Mouse (Mus musculus) kidney, postnatal 0 days (tissue): Measurements from ENCODE around the gene Rad1. TPM values are rescaled to one million over a fixed set of nuclear protein-coding genes. Genes with fewer than 3 reads are reported as not detected.
A peak's percentile ranks its signal among the peaks of the same experiment; 100 is the strongest.

Experiments used
- ATAC-seq: fragments of 200-750 bp; cut with Nextera tagmentation; replicated peaks from 2 replicates; pipeline ENCODE4 v1.8.0; 2017; ENCODE audit warnings: low read depth, moderate number of reproducible peaks, moderate TSS enrichment, moderate library complexity; ENCODE audit not compliant: low FRiP score
- DNase-seq: peaks from one replicate; pipeline ENCODE4 v3.0.0-alpha.2; 2016; ENCODE audit warnings: low spot score
- H3K27ac ChIP-seq: fragments of 300-500 bp; sonication (generic); 2 replicates; pipeline ENCODE4 v1.5.1; 2014; ENCODE audit warnings: mild to moderate bottlenecking
- H3K27me3 ChIP-seq: fragments of 300-500 bp; sonication (generic); 2 replicates; pipeline ENCODE4 v1.6.1; 2014; ENCODE audit warnings: low read length, mixed read lengths; ENCODE audit not compliant: insufficient read depth
- H3K36me3 ChIP-seq: fragments of 300-500 bp; sonication (generic); 2 replicates; pipeline ENCODE4 v1.6.1; 2014; ENCODE audit warnings: low read length, mixed read lengths; ENCODE audit not compliant: insufficient read depth
- H3K4me1 ChIP-seq: fragments of 300-500 bp; sonication (generic); replicated peaks from 2 replicates; pipeline ENCODE4 v1.6.1; 2014; ENCODE audit warnings: antibody characterized with exemption, low read length, mixed read lengths; ENCODE audit not compliant: insufficient read depth
- H3K4me2 ChIP-seq: fragments of 300-500 bp; sonication (generic); 2 replicates; pipeline ENCODE4 v1.6.1; 2014; ENCODE audit warnings: mild to moderate bottlenecking, low read length, moderate library complexity, mixed read lengths
- H3K4me3 ChIP-seq: fragments of 300-500 bp; sonication (generic); replicated peaks from 2 replicates; pipeline ENCODE4 v1.5.1; 2014; ENCODE audit warnings: low read depth, low read length
- H3K9ac ChIP-seq: fragments of 300-500 bp; sonication (generic); 2 replicates; pipeline ENCODE4 v1.6.1; 2014; ENCODE audit warnings: low read depth, low read length
- H3K9me3 ChIP-seq: fragments of 300-500 bp; sonication (generic); replicated peaks from 2 replicates; pipeline ENCODE4 v1.6.1; 2016; ENCODE audit warnings: low read length, inconsistent platforms, mixed read lengths
- CTCF ChIP-seq: IDR thresholded peaks from 2 replicates; pipeline ENCODE4 v1.5.1; 2016; ENCODE audit warnings: antibody characterized with exemption, low read depth, mild to moderate bottlenecking, moderate library complexity
- WGBS: fragments of 180-500 bp; shearing (Covaris S2); extraction: QIAGEN DNeasy Blood & Tissue Kit; methylation state at CpG from one replicate; pipeline ENCODE4 v1.1.7; 2014; 5-methylcytosine and 5-hydroxymethylcytosine counted together
- polyA plus RNA-seq: library from polyadenylated mRNA; unstranded; fragments of >200 nt; fragmentation: Nextera tagmentation; extraction: Ambion mirVana; gene quantifications from 2 replicates; pipeline ENCODE4 v1.2.1, GENCODE M21; 2015

Rad1 gene
- 27.1 and 29.1 TPM in 2 replicates for polyA plus RNA-seq

GRCm38 (mm10) chr15:10485484-10486364 lies at the start of gene Rad1, which contains the start of gene Brix1:
Rad1 (plus strand) TSS chr15:10486018.
Brix1 (minus strand) TSS chr15:10485947.
- Histone ChIP-seq H3K4me1 (no peaks in the 10 kb centered on the region; the same call in 1 of the 2 replicates), H3K4me3 (peak within 1 kb of the TSS; percentile 95), H3K27ac (peak within 1 kb of the TSS; percentile 47; the same call in 1 of the 2 replicates), H3K27me3 (no peaks in the 10 kb centered on the region), H3K9me3 (no peaks in the 10 kb centered on the region), H3K36me3 (0 out of 2 replicates have a peak, but pooled peaks cover 7% of the 10 kb centered on the region), H3K4me2 (peak within 1 kb of the TSS; percentile 76), H3K9ac (peak within 1 kb of the TSS; percentile 92)
- WGBS: under 1% methylated on average over 58 of the region's 58 CpGs
- peak; percentile 98 for ATAC-seq
- DNase-seq: peak; percentile 99
- no peak for TF ChIP-seq CTCF

GRCm38 (mm10) chr15:10436893-10437292 lies 48.9 kb upstream of the Rad1 start:
- WGBS: 92% methylated on average over 1 of the region's 1 CpGs
- no peak for TF ChIP-seq CTCF
- H3K4me3 ChIP-seq: no peak overlapping the region
- DNase-seq: no peak
- H3K4me1 ChIP-seq: no peaks in the 10 kb centered on the region
- no peak overlapping the region for H3K4me2 ChIP-seq
- H3K27ac ChIP-seq: no peak overlapping the region
- H3K27me3 ChIP-seq: no peaks in the 10 kb centered on the region
- no peaks in the 10 kb centered on the region for H3K9me3 ChIP-seq
- 0 out of 2 replicates have a peak, but pooled peaks cover 11% of the 10 kb centered on the region for H3K36me3 ChIP-seq
- no peak for ATAC-seq
- H3K9ac ChIP-seq: no peak overlapping the region

- H3K4me1 ChIP-seq: no peaks in the 10 kb centered on the region
- no peak overlapping the region for H3K27ac ChIP-seq
- no peak overlapping the region for H3K4me2 ChIP-seq
- DNase-seq: peak; percentile 41
- no peaks in the 10 kb centered on the region for H3K27me3 ChIP-seq
- H3K9ac ChIP-seq: no peak overlapping the region
- ATAC-seq: no peak
- H3K36me3 ChIP-seq: 0 out of 2 replicates have a peak, but pooled peaks cover 11% of the 10 kb centered on the region
- H3K4me3 ChIP-seq: no peak overlapping the region
- TF ChIP-seq CTCF: peak; percentile 63
- WGBS: 47% methylated on average over 6 of the region's 6 CpGs
- H3K9me3 ChIP-seq: no peaks in the 10 kb centered on the region
These were observed 45.9 kb upstream of the Rad1 start for GRCm38 (mm10) chr15:10439963-10440362.

- H3K4me1 ChIP-seq: no peaks in the 10 kb centered on the region
- no peaks in the 10 kb centered on the region for H3K9me3 ChIP-seq
- ATAC-seq (no peak), DNase-seq (no peak)
- H3K9ac ChIP-seq: no peak overlapping the region
- 80% methylated on average over 9 of the region's 9 CpGs for WGBS
- H3K36me3 ChIP-seq: peaks cover 19% of the 10 kb centered on the region
- no peak overlapping the region for H3K4me3 ChIP-seq
- H3K27ac ChIP-seq: no peak overlapping the region
- no peak for TF ChIP-seq CTCF
- H3K4me2 ChIP-seq: no peak overlapping the region
- no peaks in the 10 kb centered on the region for H3K27me3 ChIP-seq
These were observed 44.3 kb upstream of the Rad1 start for GRCm38 (mm10) chr15:10441493-10441892.

GRCm38 (mm10) chr15:10442275-10442674 lies 43.5 kb upstream of the Rad1 start:
- no peak overlapping the region for H3K4me2 ChIP-seq
- WGBS: 90% methylated on average over 1 of the region's 1 CpGs
- DNase-seq: no peak
- no peak for ATAC-seq
- TF ChIP-seq CTCF: no peak
- H3K4me1 ChIP-seq: no peaks in the 10 kb centered on the region
- no peak overlapping the region for H3K9ac ChIP-seq
- no peaks in the 10 kb centered on the region for H3K9me3 ChIP-seq
- peaks cover 17% of the 10 kb centered on the region for H3K36me3 ChIP-seq
- H3K4me3 ChIP-seq: no peak overlapping the region
- H3K27me3 ChIP-seq: no peaks in the 10 kb centered on the region
- no peak overlapping the region for H3K27ac ChIP-seq

GRCm38 (mm10) chr15:10447102-10447501 lies 38.7 kb upstream of the Rad1 start:
- Histone ChIP-seq H3K27ac (no peak overlapping the region), H3K9ac (no peak overlapping the region), H3K4me3 (no peak overlapping the region), H3K27me3 (no peaks in the 10 kb centered on the region), H3K36me3 (peaks cover 17% of the 10 kb centered on the region), H3K9me3 (no peaks in the 10 kb centered on the region), H3K4me1 (no peaks in the 10 kb centered on the region), H3K4me2 (no peak overlapping the region)
- TF ChIP-seq CTCF: no peak
- WGBS: 77% methylated on average over 3 of the region's 3 CpGs
- ATAC-seq (no peak), DNase-seq (no peak)
